Mouse (Mus musculus): ENCODE measurements around the gene Adarb1.

Gene Adarb1

GRCm38 (mm10) chr10:77435343-77435742 lies 17.3 kb upstream of the Adarb1 start:
- no peak for DNase-seq (ENCODE audit: low spot score in 2 of 2)

GRCm38 (mm10) chr10:77434457-77435151 lies 16.5 kb upstream of the Adarb1 start:
- peak; percentile 86 to 90 for DNase-seq (ENCODE audit: low spot score in 2 of 2)

GRCm38 (mm10) chr10:77434076-77434456 lies 16.0 kb upstream of the Adarb1 start:
- no peak for DNase-seq (ENCODE audit: low spot score in 2 of 2)

- DNase-seq (ENCODE audit: low spot score in 2 of 2) = no peak
Observed at GRCm38 (mm10) chr10:77430771-77431170, 12.7 kb upstream of the Adarb1 start.

- no peak for DNase-seq (ENCODE audit: low spot score in 2 of 2)
Observed at GRCm38 (mm10) chr10:77429921-77430320, 11.9 kb upstream of the Adarb1 start.

- no peak for DNase-seq (ENCODE audit: low spot score in 2 of 2)
Observed at GRCm38 (mm10) chr10:77427610-77428009, 9.5 kb upstream of the Adarb1 start.

- DNase-seq (ENCODE audit: low spot score in 2 of 2) = no peak
Observed at GRCm38 (mm10) chr10:77420190-77420589, 2.1 kb upstream of the Adarb1 start.

- DNase-seq (ENCODE audit: low spot score in 2 of 2) = peak in 1 of 2 experiments; percentile 30
Observed at GRCm38 (mm10) chr10:77417240-77418102, 599 bp downstream of the Adarb1 start.

- DNase-seq (ENCODE audit: low spot score in 2 of 2) = no peak
Observed at GRCm38 (mm10) chr10:77416666-77417239, 1.3 kb downstream of the Adarb1 start.

GRCm38 (mm10) chr10:77415867-77416266 lies 2.2 kb downstream of the Adarb1 start:
- DNase-seq (ENCODE audit: low spot score in 2 of 2) = no peak

GRCm38 (mm10) chr10:77413791-77414190 lies 4.3 kb downstream of the Adarb1 start:
- no peak for DNase-seq (ENCODE audit: low spot score in 2 of 2)

- no peak for DNase-seq (ENCODE audit: low spot score in 2 of 2)
Observed at GRCm38 (mm10) chr10:77409154-77409553, 8.9 kb downstream of the Adarb1 start.

- DNase-seq (ENCODE audit: low spot score in 2 of 2) = no peak
Observed at GRCm38 (mm10) chr10:77408241-77408640, 9.8 kb downstream of the Adarb1 start.

- DNase-seq (ENCODE audit: low spot score in 2 of 2) = no peak
Observed at GRCm38 (mm10) chr10:77406486-77406885, 11.6 kb downstream of the Adarb1 start.

GRCm38 (mm10) chr10:77402463-77402862 lies 15.6 kb downstream of the Adarb1 start:
- no peak for DNase-seq (ENCODE audit: low spot score in 2 of 2)

GRCm38 (mm10) chr10:77401039-77401438 lies 17.0 kb downstream of the Adarb1 start:
- DNase-seq (ENCODE audit: low spot score in 2 of 2) = no peak

GRCm38 (mm10) chr10:77399938-77400337 lies 18.1 kb downstream of the Adarb1 start:
- no peak for DNase-seq (ENCODE audit: low spot score in 2 of 2)

GRCm38 (mm10) chr10:77398082-77398481 lies 20.0 kb downstream of the Adarb1 start:
- DNase-seq (ENCODE audit: low spot score in 2 of 2) = no peak

- DNase-seq (ENCODE audit: low spot score in 2 of 2) = no peak
Observed at GRCm38 (mm10) chr10:77397056-77397642, 20.9 kb downstream of the Adarb1 start.

GRCm38 (mm10) chr10:77396015-77396414 lies 22.1 kb downstream of the Adarb1 start:
- DNase-seq (ENCODE audit: low spot score in 2 of 2) = no peak

- no peak for DNase-seq (ENCODE audit: low spot score in 2 of 2)
Observed at GRCm38 (mm10) chr10:77391072-77391471, 27.0 kb downstream of the Adarb1 start.

GRCm38 (mm10) chr10:77387558-77387957 lies 30.5 kb downstream of the Adarb1 start:
- no peak for DNase-seq (ENCODE audit: low spot score in 2 of 2)

All from frontal cortex, postnatal 36 days (tissue).